Mouse (Mus musculus): Measurements from ENCODE around the gene Ttc7b.

DNA sequence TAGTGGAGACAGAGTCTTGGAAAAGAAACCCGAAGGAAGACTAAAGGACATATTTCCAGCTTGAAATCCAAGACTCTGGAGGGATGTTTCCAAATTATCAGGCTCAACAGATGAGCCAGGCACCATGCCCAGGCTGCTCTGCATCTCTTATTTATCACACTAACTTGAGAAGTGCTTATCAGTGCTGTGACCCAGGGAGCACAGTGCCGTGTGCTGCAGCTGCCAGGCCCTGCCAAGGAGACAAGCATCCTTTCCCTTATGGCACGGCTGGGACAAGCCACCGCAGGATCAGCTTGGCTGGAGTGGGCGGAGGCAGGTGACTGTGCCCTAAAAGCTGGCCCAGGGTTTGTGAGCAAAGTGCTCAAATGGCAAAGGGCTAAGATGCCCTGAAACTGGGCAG is 184.4 kb downstream of the Ttc7b start:
- TF ChIP-seq CTCF (IDR thresholded peaks at IDR 0.05; ENCODE audit: extremely low read depth, insufficient read depth, insufficient read length, insufficient replicate concordance) (no peak), POLR2A (IDR thresholded peaks at IDR 0.05; ENCODE audit: low read depth, low read length) (no peak)

Measured in spleen, adult 2 months (tissue).